9 mouse cellular contexts compared by ENCODE assay signal in genomic region chr2:35460378-35460880, GRCm38 (mm10). TPM values are rescaled to one million over a fixed set of nuclear protein-coding genes. Genes with fewer than 3 reads are reported as not detected.
DNase-seq lines count a peak whose midpoint lies in the region; ATAC-seq and TF ChIP-seq lines count a peak whose summit lies in the region.
"Had no signal": no experiment of that assay in that cellular context is flagged by ENCODE, and none has a peak within 500 bp of the region (broad histone marks: within the 10 kb centered on the region; RNA-seq: fewer than 3 reads in every experiment).

No protein-coding gene starts in this region.

- peak overlapping the region; percentile 79 for H3K4me3 ChIP-seq in gastrocnemius, adult 2 months
- peak overlapping the region; percentile 53 for H3K4me3 ChIP-seq in ES-Bruce4 (ENCODE audit: low read depth, low read length)
- H3K4me3 ChIP-seq in heart, postnatal 0 days (ENCODE audit: low read depth, low read length): peak overlapping the region; percentile 59
- H3K4me3 ChIP-seq in liver, embryonic 15.5 days (replicated peaks): peak overlapping the region; percentile 67

- TF ChIP-seq CTCF in gastrocnemius, adult 2 months (IDR thresholded peaks at IDR 0.05): no peak
- no peak for TF ChIP-seq CTCF in ES-Bruce4 (IDR thresholded peaks at IDR 0.05; ENCODE audit: low read depth, low read length)
- TF ChIP-seq CTCF in heart, postnatal 0 days (IDR thresholded peaks at IDR 0.05; ENCODE audit: low read depth): no peak

- H3K9ac ChIP-seq in ES-Bruce4 (ENCODE audit: low read depth, poor library complexity, severe bottlenecking): peak overlapping the region; percentile 67
- H3K9ac ChIP-seq in heart, postnatal 0 days (replicated peaks; ENCODE audit: low read depth, low read length): peak overlapping the region; percentile 64
- H3K9ac ChIP-seq in liver, embryonic 15.5 days: peak overlapping the region; percentile 74

- DNase-seq in gastrocnemius, adult 2 months: no peak
- no peak for DNase-seq in gastrocnemius, postnatal 36 days
- no peak for DNase-seq in heart, postnatal 0 days (ENCODE audit: low spot score)
- DNase-seq in urinary bladder, postnatal 10 days (ENCODE audit: low spot score): no peak
- no peak for DNase-seq in layer of hippocampus, adult 9-11 months
- DNase-seq in frontal cortex, postnatal 36 days (ENCODE audit: low spot score in 2 of 2): no peak
- DNase-seq: cerebellum, postnatal 14 days had no signal

- intact Hi-C loops in gastrocnemius, adult 2 months (cut with DNase I): loop anchor here (5.0 kb wide), 1 partner anchor 47 kb away; no protein-coding TSS in a partner anchor
- intact Hi-C loops in gastrocnemius, postnatal 36 days (cut with DNase I): no loop called here

- H3K4me2 ChIP-seq in heart, postnatal 0 days (ENCODE audit: low read depth, low read length): peak overlapping the region; percentile 88
- H3K4me2 ChIP-seq in liver, embryonic 15.5 days: peak overlapping the region; percentile 97

- whole genome bisulfite sequencing in heart, postnatal 0 days: 36% methylated on average over 6 of the region's 6 CpGs
- WGBS in liver, embryonic 15.5 days (ENCODE audit: insufficient replicate concordance): 9% methylated on average over 6 of the region's 6 CpGs

- no peak for TF ChIP-seq EP300 in ES-Bruce4 (IDR thresholded peaks at IDR 0.05; ENCODE audit: insufficient read depth, low read depth, low read length)
- TF ChIP-seq EP300 in heart, postnatal 0 days (IDR thresholded peaks at IDR 0.05; ENCODE audit: low read depth): no peak

- no peaks in the 10 kb centered on the region for H3K36me3 ChIP-seq in ES-Bruce4 (ENCODE audit: control insufficient read depth, insufficient read depth, low read length, poor library complexity, severe bottlenecking)
- no peaks in the 10 kb centered on the region for H3K36me3 ChIP-seq in heart, postnatal 0 days (replicated peaks; ENCODE audit: control insufficient read depth, insufficient read depth, low read length)
- H3K36me3 ChIP-seq in liver, embryonic 15.5 days (replicated peaks): peaks cover 13% of the 10 kb centered on the region

- H3K27me3 ChIP-seq in ES-Bruce4 (ENCODE audit: control insufficient read depth, insufficient read depth, low read length, poor library complexity, severe bottlenecking): no peaks in the 10 kb centered on the region
- no peaks in the 10 kb centered on the region for H3K27me3 ChIP-seq in heart, postnatal 0 days (ENCODE audit: control insufficient read depth, insufficient read depth, low read length)
- no peaks in the 10 kb centered on the region; the same call in 1 of the 2 replicates for H3K27me3 ChIP-seq in liver, embryonic 15.5 days

- no peaks in the 10 kb centered on the region for H3K9me3 ChIP-seq in ES-Bruce4 (replicated peaks; ENCODE audit: control insufficient read depth, insufficient read depth, low read length, poor library complexity, severe bottlenecking)
- H3K9me3 ChIP-seq in heart, postnatal 0 days (replicated peaks; ENCODE audit: control insufficient read depth, low read length): no peaks in the 10 kb centered on the region
- H3K9me3 ChIP-seq in liver, embryonic 15.5 days (replicated peaks): no peaks in the 10 kb centered on the region

- no peak for TF ChIP-seq POLR2A in ES-Bruce4 (IDR thresholded peaks at IDR 0.05; ENCODE audit: insufficient read depth, low read length)

- no peak for ATAC-seq in heart, postnatal 0 days (ENCODE audit: insufficient read depth, low read depth)
- no peak for ATAC-seq in liver, embryonic 15.5 days (ENCODE audit: insufficient read depth)

- H3K27ac ChIP-seq in gastrocnemius, adult 2 months: peak overlapping the region; percentile 78
- peak overlapping the region; percentile 10 for H3K27ac ChIP-seq in ES-Bruce4 (ENCODE audit: insufficient read depth, low read length)
- H3K27ac ChIP-seq in heart, postnatal 0 days (ENCODE audit: low read depth): peak overlapping the region; percentile 86
- H3K27ac ChIP-seq in liver, embryonic 15.5 days (replicated peaks): peak overlapping the region; percentile 68

- peaks cover 5% of the 10 kb centered on the region for H3K4me1 ChIP-seq in ES-Bruce4 (ENCODE audit: control insufficient read depth, insufficient read depth, low read length)
- peaks cover 23% of the 10 kb centered on the region; the same call in 1 of the 2 replicates for H3K4me1 ChIP-seq in heart, postnatal 0 days (ENCODE audit: control insufficient read depth, insufficient read depth)
- H3K4me1 ChIP-seq in liver, embryonic 15.5 days (replicated peaks): peaks cover 62% of the 10 kb centered on the region

RNA-seq across cellular contexts. Expression of gene Ggta1, which starts 2.6 kb away (rescaled TPM):
- 10 to 100 TPM in 1 of 2 experiments, 1 to 10 TPM in 1; 6.3 to 11.2 TPM for total RNA-seq in gastrocnemius, adult 2 months (2021)
- 1 to 10 TPM; 5.9 to 8.8 TPM for total RNA-seq in gastrocnemius, postnatal 36 days (2021)
- 45.2 and 52.5 TPM in 2 replicates for polyA plus RNA-seq in ES-Bruce4 (2011; ENCODE audit: insufficient read depth, insufficient read length, low read depth, missing spikeins)
- 14.8 and 37.1 TPM in 2 replicates for total RNA-seq in heart, postnatal 0 days (2014; rRNA removed; ENCODE audit: low replicate concordance)
- 16.0 and 16.4 TPM in 2 replicates for polyA plus RNA-seq in heart, postnatal 0 days (2015; fragmentation: Nextera tagmentation; extraction: Ambion mirVana)
- polyA plus RNA-seq in liver, embryonic 15.5 days (2015; fragmentation: Nextera tagmentation; extraction: Ambion mirVana): 9.0 and 9.1 TPM in 2 replicates

Comparison
In these comparisons a context has a peak if more than half of its experiments do, and no peak if none do; other contexts are left out.
1. H3K27ac ChIP-seq: peak in every context shown above with its lines; median percentile 86 in heart, postnatal 0 days; 78 in gastrocnemius, adult 2 months; 68 in liver, embryonic 15.5 days; 10 in ES-Bruce4.